Mouse (Mus musculus) limb, embryonic 12.5 days (tissue): ENCODE results near the gene Ang5. TPM values are rescaled to one million over a fixed set of nuclear protein-coding genes. Genes with fewer than 3 reads are reported as not detected.
"Not testable (repeated sequence)": the region's sequence is repeated elsewhere in the genome, so short reads cannot be mapped to it uniquely, and the experiment has no call there.

ENCODE experiments used
- ATAC-seq: fragments of 200-750 bp; cut with Nextera tagmentation; 2 replicates; pipeline ENCODE4 v1.8.0; 2017; ENCODE audit warnings: low read depth, moderate TSS enrichment; ENCODE audit not compliant: insufficient number of reproducible peaks, insufficient read depth, low FRiP score, low TSS enrichment
- H3K27ac ChIP-seq: fragments of 300-500 bp; sonication (generic); 2 replicates; pipeline ENCODE4 v1.5.1; 2016; ENCODE audit warnings: mild to moderate bottlenecking, moderate library complexity
- H3K27me3 ChIP-seq: fragments of 300-500 bp; sonication (generic); 2 replicates; pipeline ENCODE4 v1.6.1; 2016; ENCODE audit warnings: mild to moderate bottlenecking, moderate library complexity
- H3K36me3 ChIP-seq: fragments of 300-500 bp; sonication (generic); 2 replicates; pipeline ENCODE4 v1.6.1; 2016; ENCODE audit warnings: mild to moderate bottlenecking, moderate library complexity
- H3K4me1 ChIP-seq: fragments of 300-500 bp; sonication (generic); replicated peaks from 2 replicates; pipeline ENCODE4 v1.6.1; 2016
- H3K4me2 ChIP-seq: fragments of 300-500 bp; sonication (generic); 2 replicates; pipeline ENCODE4 v1.6.1; 2016; ENCODE audit warnings: mild to moderate bottlenecking, moderate library complexity
- H3K4me3 ChIP-seq: fragments of 300-500 bp; sonication (generic); replicated peaks from 2 replicates; pipeline ENCODE4 v1.5.1; 2016; ENCODE audit warnings: mild to moderate bottlenecking
- H3K9ac ChIP-seq: fragments of 300-500 bp; sonication (generic); replicated peaks from 2 replicates; pipeline ENCODE4 v1.6.1; 2016; ENCODE audit warnings: mild to moderate bottlenecking, moderate library complexity
- H3K9me3 ChIP-seq: fragments of 300-500 bp; sonication (generic); 2 replicates; pipeline ENCODE4 v1.6.1; 2016; ENCODE audit warnings: mild to moderate bottlenecking, moderate library complexity
- WGBS: fragments of 180-500 bp; shearing (Covaris S2); methylation state at CpG from one replicate; pipeline ENCODE4 v1.1.7; 2016; 5-methylcytosine and 5-hydroxymethylcytosine counted together
- polyA plus RNA-seq: library from polyadenylated mRNA; unstranded; fragments of >200 nt; fragmentation: Nextera tagmentation; extraction: Ambion mirVana; gene quantifications from 2 replicates; pipeline ENCODE4 v1.2.1, GENCODE M21; 2016

The Ang5 gene
- not detected in 2 replicates for polyA plus RNA-seq

GRCm38 (mm10) chr14:43956769-43957168, at the start of gene Ang5:
Gene Ang5 (plus strand): TSS chr14:43957069.
- no CpG with 5 or more reads among the region's 2 CpGs for WGBS
- ATAC-seq: not testable (repeated sequence)

GRCm38 (mm10) chr14:43918214-43918613, 38.7 kb upstream of the Ang5 start:
- not testable (repeated sequence) for H3K4me2 ChIP-seq, H3K27me3 ChIP-seq, H3K9me3 ChIP-seq, H3K4me3 ChIP-seq, ATAC-seq, H3K36me3 ChIP-seq, H3K4me1 ChIP-seq, H3K9ac ChIP-seq, H3K27ac ChIP-seq

More at GRCm38 (mm10) chr14:43956769-43957168, at the start of gene Ang5:
- not testable (repeated sequence) for H3K9ac ChIP-seq, H3K27ac ChIP-seq, H3K36me3 ChIP-seq, H3K4me1 ChIP-seq, H3K4me2 ChIP-seq, H3K27me3 ChIP-seq, H3K4me3 ChIP-seq, H3K9me3 ChIP-seq

- not testable (repeated sequence) for H3K27ac ChIP-seq, H3K36me3 ChIP-seq, H3K4me3 ChIP-seq, H3K9ac ChIP-seq, H3K9me3 ChIP-seq, ATAC-seq, H3K4me2 ChIP-seq, H3K4me1 ChIP-seq, H3K27me3 ChIP-seq
- WGBS: 88% methylated on average over 3 of the region's 3 CpGs
Measured at GRCm38 (mm10) chr14:43923459-43923858, 33.4 kb upstream of the Ang5 start, which contains the start of gene Ear10. Gene Ear10 (minus strand): TSS chr14:43923559.

GRCm38 (mm10) chr14:43924688-43925403, 32.0 kb upstream of the Ang5 start, which contains the start of gene Gm8113:
Gene Gm8113 (plus strand): TSS chr14:43925390.
- H3K4me1 ChIP-seq, H3K36me3 ChIP-seq, H3K9me3 ChIP-seq, H3K27me3 ChIP-seq: not testable (repeated sequence)
- 11% methylated on average over 10 of the region's 10 CpGs for WGBS
- Histone ChIP-seq H3K4me3 (peak within 1 kb of the TSS; percentile 44), H3K27ac (peak within 1 kb of the TSS; percentile 87), H3K9ac (peak within 1 kb of the TSS; percentile 57), H3K4me2 (peak within 1 kb of the TSS; percentile 48)
- peak; percentile 95 for ATAC-seq

GRCm38 (mm10) chr14:43925404-43925950, 31.4 kb upstream of the Ang5 start:
- peak; percentile 71; the same call in 1 of the 2 replicates for ATAC-seq
- WGBS: 6% methylated on average over 21 of the region's 21 CpGs
- Histone ChIP-seq H3K9ac (peak overlapping the region; percentile 57), H3K27ac (peak overlapping the region; percentile 87), H3K4me3 (peak overlapping the region; percentile 44), H3K4me2 (peak overlapping the region; percentile 48)
- not testable (repeated sequence) for H3K4me1 ChIP-seq, H3K36me3 ChIP-seq, H3K9me3 ChIP-seq, H3K27me3 ChIP-seq

GRCm38 (mm10) chr14:43932991-43933390, 23.9 kb upstream of the Ang5 start:
- not testable (repeated sequence) for H3K36me3 ChIP-seq, H3K9me3 ChIP-seq, H3K27me3 ChIP-seq, H3K27ac ChIP-seq, H3K9ac ChIP-seq, ATAC-seq, H3K4me1 ChIP-seq, H3K4me3 ChIP-seq, H3K4me2 ChIP-seq
- 20% methylated on average over 8 of the region's 8 CpGs for WGBS

GRCm38 (mm10) chr14:43933399-43933798, 23.5 kb upstream of the Ang5 start:
- not testable (repeated sequence) for H3K27me3 ChIP-seq, H3K27ac ChIP-seq, ATAC-seq, H3K9me3 ChIP-seq, H3K9ac ChIP-seq, H3K4me3 ChIP-seq, H3K4me2 ChIP-seq, H3K4me1 ChIP-seq, H3K36me3 ChIP-seq
- WGBS: 52% methylated on average over 5 of the region's 5 CpGs

GRCm38 (mm10) chr14:43953382-43953781, 3.5 kb upstream of the Ang5 start:
- not testable (repeated sequence) for H3K27ac ChIP-seq, H3K4me2 ChIP-seq, H3K4me3 ChIP-seq, H3K36me3 ChIP-seq, H3K9me3 ChIP-seq, H3K9ac ChIP-seq, ATAC-seq, H3K4me1 ChIP-seq, H3K27me3 ChIP-seq
- WGBS: 46% methylated on average over 2 of the region's 2 CpGs

- H3K9me3 ChIP-seq, H3K36me3 ChIP-seq, H3K9ac ChIP-seq, H3K4me3 ChIP-seq, H3K4me2 ChIP-seq, H3K4me1 ChIP-seq, H3K27ac ChIP-seq, H3K27me3 ChIP-seq, ATAC-seq: not testable (repeated sequence)
- WGBS: no CpG with 5 or more reads among the region's 1 CpGs
Measured at GRCm38 (mm10) chr14:43955074-43955473, 1.8 kb upstream of the Ang5 start.

GRCm38 (mm10) chr14:43983454-43983853, 26.6 kb downstream of the Ang5 start:
- no peak overlapping the region for H3K4me2 ChIP-seq
- no peaks in the 10 kb centered on the region for H3K36me3 ChIP-seq
- ATAC-seq: no peak
- H3K9ac ChIP-seq: no peak overlapping the region
- no peak overlapping the region for H3K27ac ChIP-seq
- H3K4me1 ChIP-seq: no peaks in the 10 kb centered on the region
- H3K27me3 ChIP-seq: no peaks in the 10 kb centered on the region
- no peaks in the 10 kb centered on the region for H3K9me3 ChIP-seq
- 72% methylated on average over 4 of the region's 4 CpGs for WGBS
- no peak overlapping the region for H3K4me3 ChIP-seq

- Histone ChIP-seq H3K36me3 (no peaks in the 10 kb centered on the region), H3K9me3 (no peaks in the 10 kb centered on the region), H3K9ac (no peak overlapping the region), H3K4me3 (no peak overlapping the region), H3K27me3 (no peaks in the 10 kb centered on the region), H3K4me2 (no peak overlapping the region), H3K4me1 (no peaks in the 10 kb centered on the region), H3K27ac (no peak overlapping the region)
- no peak for ATAC-seq
- WGBS: 0% methylated on average over 3 of the region's 4 CpGs
Measured at GRCm38 (mm10) chr14:43983897-43984296, 27.0 kb downstream of the Ang5 start.

GRCm38 (mm10) chr14:43986147-43986546, 29.3 kb downstream of the Ang5 start:
- no peaks in the 10 kb centered on the region for H3K4me1 ChIP-seq
- 84% methylated on average over 2 of the region's 2 CpGs for WGBS
- no peak overlapping the region for H3K9ac ChIP-seq
- H3K27ac ChIP-seq: no peak overlapping the region
- no peaks in the 10 kb centered on the region for H3K27me3 ChIP-seq
- no peaks in the 10 kb centered on the region for H3K36me3 ChIP-seq
- H3K4me3 ChIP-seq: no peak overlapping the region
- no peak overlapping the region for H3K4me2 ChIP-seq
- H3K9me3 ChIP-seq: no peaks in the 10 kb centered on the region
- ATAC-seq: no peak
